Mouse (Mus musculus) testis, adult 2 months (tissue): Measurements from ENCODE around the gene Nxf7.
"Not testable (repeated sequence)": the region's sequence is repeated elsewhere in the genome, so short reads cannot be mapped to it uniquely, and the experiment has no call there.

Experiments used
- CTCF ChIP-seq: fragments of 200-500 bp; IDR thresholded peaks from 2 replicates; pipeline ENCODE4 v1.5.1; 2012; ENCODE audit warnings: low read depth, mild to moderate bottlenecking, inconsistent platforms, low read length, moderate library complexity; ENCODE audit not compliant: control insufficient read depth, insufficient read depth, insufficient replicate concordance
- POLR2A ChIP-seq: fragments of 200-500 bp; IDR thresholded peaks from 2 replicates; pipeline ENCODE4 v1.6.1; 2012; ENCODE audit warnings: low read depth, mild to moderate bottlenecking, inconsistent platforms, low read length, moderate library complexity; ENCODE audit not compliant: control insufficient read depth

- TF ChIP-seq CTCF, POLR2A: not testable (repeated sequence)
Measured at GRCm38 (mm10) chrX:135560933-135561332, 37.6 kb downstream of the Nxf7 start.
